Mouse (Mus musculus): ENCODE data around the gene Ext2. TPM values are rescaled to one million over a fixed set of nuclear protein-coding genes. Genes with fewer than 3 reads are reported as not detected.

Ext2 gene
- polyA plus RNA-seq, 1 experiment from 2014 or later = 70.8 TPM

DNA sequence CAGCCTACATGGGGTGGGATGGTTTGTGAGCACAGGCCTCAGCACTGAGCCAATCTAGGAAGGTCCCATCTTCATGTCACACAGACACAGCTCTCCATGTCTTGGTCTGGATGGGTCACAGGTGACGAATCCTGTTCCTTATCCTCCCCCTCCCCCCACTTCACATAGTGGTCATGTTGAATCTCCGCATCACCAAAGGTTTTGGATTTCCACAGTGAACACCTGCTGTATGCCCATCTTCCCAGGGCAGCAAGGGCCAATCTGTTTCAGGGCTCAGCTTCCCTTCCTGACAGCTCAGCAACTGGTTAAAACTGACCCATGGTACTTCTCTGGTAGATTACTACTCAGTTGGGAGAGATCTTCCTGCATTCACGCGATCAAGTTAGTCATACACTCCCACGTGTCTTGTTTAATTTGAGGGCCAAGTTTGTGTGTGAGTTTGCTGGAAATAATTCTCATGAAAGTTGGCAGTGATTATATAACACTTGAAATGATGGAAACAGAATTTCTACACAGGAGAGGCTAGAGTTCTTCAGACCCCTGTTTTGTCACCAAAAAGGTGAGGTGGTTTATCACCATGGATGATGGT lies 74.7 kb downstream of the Ext2 start:
- H3K9me3 ChIP-seq (ENCODE audit: control insufficient read depth, low read length) = no peaks in the 10 kb centered on the region
- H3K4me1 ChIP-seq (ENCODE audit: control insufficient read depth in 2 of 2, insufficient read depth in 2 of 2, low read length in 2 of 2) = peaks cover 7 to 11% of the 10 kb centered on the region in 2 experiments
- no peaks in the 10 kb centered on the region for H3K36me3 ChIP-seq (ENCODE audit: control insufficient read depth, insufficient read depth, low read length)
- no peak for ATAC-seq (ENCODE audit: insufficient number of reproducible peaks, insufficient read depth, low FRiP score, low read depth)
- H3K27ac ChIP-seq (replicated peaks in 1 of 2; ENCODE audit: control insufficient read depth in 1 of 2, insufficient read depth in 1 of 2, low read depth in 2 of 2, low read length in 2 of 2) = no peak overlapping the region
- no peak overlapping the region for H3K9ac ChIP-seq (ENCODE audit: low read length)
- H3K4me3 ChIP-seq (ENCODE audit: control insufficient read depth in 1 of 2, insufficient read depth in 1 of 2, low read depth in 1 of 2, low read length in 2 of 2) = no peak overlapping the region
- no peak overlapping the region for H3K4me2 ChIP-seq (ENCODE audit: low read length)
- no peaks in the 10 kb centered on the region for H3K27me3 ChIP-seq (ENCODE audit: control insufficient read depth, insufficient read depth, low read length)
- 87% methylated on average over 5 of the region's 5 CpGs for WGBS

DNA sequence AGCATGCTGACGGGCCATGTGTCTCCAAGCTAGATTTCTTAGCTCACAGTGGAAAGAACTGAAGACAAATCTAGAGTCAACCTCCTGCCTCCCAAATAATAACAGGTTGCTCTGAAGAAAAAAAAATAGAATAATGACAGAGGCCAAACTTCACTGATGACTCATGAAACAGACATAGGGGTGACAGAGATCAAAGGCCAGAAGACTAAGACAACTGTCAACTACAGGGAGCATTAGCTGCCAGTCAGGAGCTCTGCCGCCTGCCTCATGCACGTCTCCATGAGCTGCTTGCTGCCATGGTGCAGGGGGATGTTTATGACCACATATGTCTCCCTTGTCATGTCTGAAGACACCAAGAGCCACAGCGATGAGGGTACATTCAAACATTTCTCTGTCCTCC lies 75.7 kb downstream of the Ext2 start:
- Histone ChIP-seq H3K36me3 (ENCODE audit: control insufficient read depth, insufficient read depth, low read length) (no peaks in the 10 kb centered on the region), H3K4me3 (ENCODE audit: control insufficient read depth in 1 of 2, insufficient read depth in 1 of 2, low read depth in 1 of 2, low read length in 2 of 2) (no peak overlapping the region), H3K27ac (replicated peaks in 1 of 2; ENCODE audit: control insufficient read depth in 1 of 2, insufficient read depth in 1 of 2, low read depth in 2 of 2, low read length in 2 of 2) (no peak overlapping the region), H3K4me2 (ENCODE audit: low read length) (no peak overlapping the region), H3K4me1 (ENCODE audit: control insufficient read depth in 2 of 2, insufficient read depth in 2 of 2, low read length in 2 of 2) (peaks cover 7 to 11% of the 10 kb centered on the region in 2 experiments), H3K27me3 (ENCODE audit: control insufficient read depth, insufficient read depth, low read length) (no peaks in the 10 kb centered on the region), H3K9ac (ENCODE audit: low read length) (no peak overlapping the region), H3K9me3 (ENCODE audit: control insufficient read depth, low read length) (no peaks in the 10 kb centered on the region)
- no peak for ATAC-seq (ENCODE audit: insufficient number of reproducible peaks, insufficient read depth, low FRiP score, low read depth)
- 86% methylated on average over 4 of the region's 4 CpGs for WGBS

DNA sequence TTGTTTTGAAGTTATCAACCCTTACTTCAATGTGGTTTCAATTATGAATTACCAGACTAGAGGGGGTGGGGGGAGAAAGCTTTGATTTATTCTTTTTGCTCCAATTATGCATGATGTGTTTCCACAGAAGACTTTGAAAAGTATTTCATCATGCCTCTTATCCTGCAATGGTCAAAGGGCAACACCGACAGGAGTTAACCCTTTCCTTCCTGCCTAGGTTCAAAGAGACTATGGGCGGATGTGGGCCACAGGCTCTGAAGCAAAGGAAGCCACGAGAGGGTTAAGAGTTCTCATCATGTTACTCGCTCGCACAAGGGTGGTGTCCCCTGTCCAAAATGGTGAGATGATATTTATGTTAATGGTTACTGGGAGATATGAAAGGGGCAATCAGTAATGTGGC lies 76.2 kb downstream of the Ext2 start:
- Histone ChIP-seq H3K4me2 (ENCODE audit: low read length) (no peak overlapping the region), H3K27me3 (ENCODE audit: control insufficient read depth, insufficient read depth, low read length) (no peaks in the 10 kb centered on the region), H3K27ac (replicated peaks in 1 of 2; ENCODE audit: control insufficient read depth in 1 of 2, insufficient read depth in 1 of 2, low read depth in 2 of 2, low read length in 2 of 2) (no peak overlapping the region), H3K9me3 (ENCODE audit: control insufficient read depth, low read length) (no peaks in the 10 kb centered on the region), H3K9ac (ENCODE audit: low read length) (no peak overlapping the region), H3K4me3 (ENCODE audit: control insufficient read depth in 1 of 2, insufficient read depth in 1 of 2, low read depth in 1 of 2, low read length in 2 of 2) (no peak overlapping the region), H3K36me3 (ENCODE audit: control insufficient read depth, insufficient read depth, low read length) (no peaks in the 10 kb centered on the region), H3K4me1 (ENCODE audit: control insufficient read depth in 2 of 2, insufficient read depth in 2 of 2, low read length in 2 of 2) (peaks cover 7 to 13% of the 10 kb centered on the region in 2 experiments)
- 69% methylated on average over 5 of the region's 5 CpGs for WGBS
- no peak for ATAC-seq (ENCODE audit: insufficient number of reproducible peaks, insufficient read depth, low FRiP score, low read depth)

DNA sequence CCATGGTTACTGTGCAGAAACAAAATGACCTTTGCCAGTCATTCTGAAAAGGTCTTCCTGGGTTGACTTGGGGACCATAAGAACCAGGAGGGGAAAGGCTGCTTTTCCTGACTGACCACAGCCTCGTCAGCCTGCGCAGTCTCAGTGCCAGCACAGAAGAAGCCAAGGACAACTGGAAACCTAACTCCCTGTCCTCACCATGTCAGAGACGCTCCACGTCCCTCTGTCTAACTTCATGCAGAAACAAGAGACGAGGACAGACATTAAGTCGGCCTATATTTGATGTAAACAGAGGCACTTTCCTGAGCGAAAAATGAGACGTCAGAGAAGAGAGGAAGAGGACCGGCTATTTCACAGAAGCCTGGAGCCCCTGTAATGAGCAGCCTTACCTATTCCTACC lies 76.6 kb downstream of the Ext2 start:
- Histone ChIP-seq H3K27ac (replicated peaks in 1 of 2; ENCODE audit: control insufficient read depth in 1 of 2, insufficient read depth in 1 of 2, low read depth in 2 of 2, low read length in 2 of 2) (no peak overlapping the region), H3K4me3 (ENCODE audit: control insufficient read depth in 1 of 2, insufficient read depth in 1 of 2, low read depth in 1 of 2, low read length in 2 of 2) (no peak overlapping the region), H3K36me3 (ENCODE audit: control insufficient read depth, insufficient read depth, low read length) (no peaks in the 10 kb centered on the region), H3K9me3 (ENCODE audit: control insufficient read depth, low read length) (no peaks in the 10 kb centered on the region), H3K9ac (ENCODE audit: low read length) (no peak overlapping the region), H3K4me1 (ENCODE audit: control insufficient read depth in 2 of 2, insufficient read depth in 2 of 2, low read length in 2 of 2) (peaks cover 7 to 14% of the 10 kb centered on the region in 2 experiments), H3K4me2 (ENCODE audit: low read length) (no peak overlapping the region), H3K27me3 (ENCODE audit: control insufficient read depth, insufficient read depth, low read length) (no peaks in the 10 kb centered on the region)
- no peak for ATAC-seq (ENCODE audit: insufficient number of reproducible peaks, insufficient read depth, low FRiP score, low read depth)
- 59% methylated on average over 9 of the region's 9 CpGs for WGBS

DNA sequence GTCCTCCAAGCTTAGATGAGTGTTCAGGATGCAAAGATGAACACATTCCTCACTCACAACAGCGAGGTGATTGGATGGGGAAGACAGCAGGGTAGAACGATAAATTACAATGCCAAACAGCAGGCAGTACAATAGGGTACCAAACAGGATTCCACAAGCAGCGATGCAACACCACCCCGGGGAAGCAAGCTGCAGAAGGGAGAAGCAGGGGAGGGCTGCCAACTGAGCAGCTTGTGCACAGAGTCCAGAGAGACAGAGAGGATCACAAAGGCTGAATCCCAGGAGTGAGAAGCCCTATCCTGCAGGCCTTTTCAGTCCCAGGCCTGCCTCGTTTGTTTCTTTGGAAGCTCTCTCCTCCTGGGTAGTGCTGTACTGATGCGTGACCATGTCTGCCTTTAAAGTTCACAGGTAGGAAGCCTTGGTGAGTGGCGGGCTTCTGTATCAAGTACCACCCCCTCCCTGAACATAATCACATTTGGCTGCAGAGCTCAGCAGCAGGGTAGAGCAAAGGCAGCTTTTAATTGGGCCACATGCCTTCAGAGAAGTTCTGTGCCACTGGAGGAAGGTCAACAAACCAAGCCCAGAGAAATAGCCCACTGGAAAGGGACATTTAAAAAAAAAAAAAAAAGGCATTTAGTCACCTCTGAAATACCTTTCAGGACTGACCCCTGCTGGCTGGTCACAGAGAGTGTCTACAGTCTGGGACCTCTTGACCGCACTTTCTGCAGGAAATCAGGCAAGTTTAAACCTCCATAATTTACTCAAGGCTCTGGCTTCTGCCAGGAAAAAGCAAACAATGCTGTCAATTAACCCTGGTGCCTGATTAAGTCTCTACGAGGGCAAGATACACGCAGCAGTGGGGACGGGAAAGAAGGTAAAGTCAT lies 77.8 kb downstream of the Ext2 start:
- Histone ChIP-seq H3K4me2 (ENCODE audit: low read length) (no peak overlapping the region), H3K36me3 (ENCODE audit: control insufficient read depth, insufficient read depth, low read length) (no peaks in the 10 kb centered on the region), H3K9me3 (ENCODE audit: control insufficient read depth, low read length) (no peaks in the 10 kb centered on the region), H3K9ac (ENCODE audit: low read length) (no peak overlapping the region), H3K4me1 (ENCODE audit: control insufficient read depth in 2 of 2, insufficient read depth in 2 of 2, low read length in 2 of 2) (peaks cover 8 to 12% of the 10 kb centered on the region in 2 experiments), H3K27ac (replicated peaks in 1 of 2; ENCODE audit: control insufficient read depth in 1 of 2, insufficient read depth in 1 of 2, low read depth in 2 of 2, low read length in 2 of 2) (no peak overlapping the region), H3K27me3 (ENCODE audit: control insufficient read depth, insufficient read depth, low read length) (no peaks in the 10 kb centered on the region), H3K4me3 (ENCODE audit: control insufficient read depth in 1 of 2, insufficient read depth in 1 of 2, low read depth in 1 of 2, low read length in 2 of 2) (no peak overlapping the region)
- 51% methylated on average over 11 of the region's 11 CpGs for WGBS
- ATAC-seq (ENCODE audit: insufficient number of reproducible peaks, insufficient read depth, low FRiP score, low read depth) = no peak

DNA sequence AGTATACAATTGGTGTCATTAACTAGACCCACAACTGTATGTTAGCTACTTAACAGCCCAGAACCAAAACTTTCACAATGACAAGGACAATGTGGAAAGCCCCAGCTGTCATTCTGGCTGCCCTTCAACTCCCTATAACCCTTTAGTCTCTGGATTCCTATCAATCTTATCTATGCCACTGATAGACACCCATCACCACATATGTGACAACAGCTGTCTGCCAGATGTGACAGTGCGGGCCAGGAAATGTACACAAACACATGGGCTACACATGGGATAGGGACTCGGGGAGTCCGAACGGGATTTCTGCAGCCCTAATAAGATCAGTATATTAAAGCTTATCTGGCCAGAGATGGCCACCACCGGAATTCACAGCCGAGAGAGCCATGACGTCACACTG lies 80.7 kb downstream of the Ext2 start:
- Histone ChIP-seq H3K9ac (ENCODE audit: low read length) (no peak overlapping the region), H3K9me3 (ENCODE audit: control insufficient read depth, low read length) (no peaks in the 10 kb centered on the region), H3K4me3 (ENCODE audit: control insufficient read depth in 1 of 2, insufficient read depth in 1 of 2, low read depth in 1 of 2, low read length in 2 of 2) (no peak overlapping the region), H3K4me1 (ENCODE audit: control insufficient read depth in 2 of 2, insufficient read depth in 2 of 2, low read length in 2 of 2) (peaks cover 7 to 10% of the 10 kb centered on the region in 2 experiments; a peak in 3 of 4 replicates), H3K27ac (replicated peaks in 1 of 2; ENCODE audit: control insufficient read depth in 1 of 2, insufficient read depth in 1 of 2, low read depth in 2 of 2, low read length in 2 of 2) (no peak overlapping the region), H3K27me3 (ENCODE audit: control insufficient read depth, insufficient read depth, low read length) (no peaks in the 10 kb centered on the region), H3K36me3 (ENCODE audit: control insufficient read depth, insufficient read depth, low read length) (peaks cover 8% of the 10 kb centered on the region; the same call in 1 of the 2 replicates), H3K4me2 (ENCODE audit: low read length) (no peak overlapping the region)
- WGBS = 44% methylated on average over 7 of the region's 7 CpGs
- no peak for ATAC-seq (ENCODE audit: insufficient number of reproducible peaks, insufficient read depth, low FRiP score, low read depth)

DNA sequence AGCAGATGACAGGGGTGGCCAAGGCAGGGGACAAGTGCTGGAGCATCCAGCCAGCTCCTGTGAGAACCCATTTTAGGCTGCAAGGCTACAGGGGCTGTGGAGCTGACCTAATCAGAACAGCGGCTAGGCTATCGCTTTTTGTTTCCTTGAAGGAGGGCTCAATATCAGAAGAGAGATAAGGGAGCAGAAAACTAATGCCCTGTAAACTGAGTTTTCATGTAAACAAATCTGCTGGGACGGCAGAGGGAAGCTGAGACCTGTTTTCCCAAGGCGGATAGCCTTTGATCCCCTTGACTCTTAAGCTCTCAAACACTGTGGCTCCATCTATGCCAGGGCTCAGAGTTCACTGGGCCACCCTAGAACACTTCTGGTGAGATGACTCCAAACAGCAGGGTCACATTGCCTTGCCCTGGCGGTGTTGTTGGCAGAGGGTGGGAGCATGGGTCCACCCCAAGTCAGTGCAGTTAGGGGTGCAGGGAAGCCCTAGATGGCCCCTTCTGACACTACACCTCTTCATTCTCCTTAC lies 83.3 kb downstream of the Ext2 start:
- Histone ChIP-seq H3K4me3 (ENCODE audit: control insufficient read depth in 1 of 2, insufficient read depth in 1 of 2, low read depth in 1 of 2, low read length in 2 of 2) (no peak overlapping the region), H3K9ac (ENCODE audit: low read length) (no peak overlapping the region), H3K4me1 (ENCODE audit: control insufficient read depth in 2 of 2, insufficient read depth in 2 of 2, low read length in 2 of 2) (peaks cover 2 to 3% of the 10 kb centered on the region in 2 experiments; a peak in 2 of 4 replicates), H3K27me3 (ENCODE audit: control insufficient read depth, insufficient read depth, low read length) (no peaks in the 10 kb centered on the region), H3K27ac (replicated peaks in 1 of 2; ENCODE audit: control insufficient read depth in 1 of 2, insufficient read depth in 1 of 2, low read depth in 2 of 2, low read length in 2 of 2) (no peak overlapping the region), H3K4me2 (ENCODE audit: low read length) (no peak overlapping the region), H3K36me3 (ENCODE audit: control insufficient read depth, insufficient read depth, low read length) (peaks cover 16% of the 10 kb centered on the region), H3K9me3 (ENCODE audit: control insufficient read depth, low read length) (no peaks in the 10 kb centered on the region)
- WGBS = 56% methylated on average over 5 of the region's 5 CpGs
- no peak for ATAC-seq (ENCODE audit: insufficient number of reproducible peaks, insufficient read depth, low FRiP score, low read depth)
